In genomic region chr6:138141111-138141592, GRCm38 (mm10) we compare ENCODE assay signal across 8 mouse cellular contexts. TPM values are rescaled to one million over a fixed set of nuclear protein-coding genes. Genes with fewer than 3 reads are reported as not detected.
A peak's percentile ranks its signal among the peaks of the same experiment; 100 is the strongest.
DNase-seq lines count a peak whose midpoint lies in the region; ATAC-seq and TF ChIP-seq lines count a peak whose summit lies in the region.

No protein-coding gene starts in this region.

- H3K4me3 ChIP-seq in forebrain, embryonic 12.5 days (replicated peaks): no peak overlapping the region
- peak overlapping the region; percentile 30 for H3K4me3 ChIP-seq in testis, adult 2 months (ENCODE audit: control insufficient read depth, low read depth, low read length)

- intact Hi-C loops in heart, postnatal 14 days (cut with DNase I): no loop called here

- TF ChIP-seq CTCF in testis, adult 2 months (IDR thresholded peaks at IDR 0.05; ENCODE audit: control insufficient read depth, insufficient read depth, insufficient replicate concordance, low read depth, low read length): no peak

- peaks cover 17% of the 10 kb centered on the region; the same call in 1 of the 2 replicates for H3K4me1 ChIP-seq in forebrain, embryonic 12.5 days
- H3K4me1 ChIP-seq in testis, adult 2 months (ENCODE audit: control insufficient read depth, insufficient read depth, low read length): no peaks in the 10 kb centered on the region

- peak; percentile 92 for DNase-seq in adrenal gland, postnatal 10 days
- peak; percentile 63 to 74 for DNase-seq in heart, postnatal 14 days
- peak; percentile 64 to 72 for DNase-seq in kidney, postnatal 36 days
- DNase-seq in layer of hippocampus, postnatal 36 days: no peak
- no peak for DNase-seq in right cerebral cortex, postnatal 14 days

- peak; percentile 61 for ATAC-seq in forebrain, embryonic 12.5 days (ENCODE audit: low FRiP score)
- peak; percentile 67 for ATAC-seq in megakaryocyte, adult 5-6 weeks (ENCODE audit: poor library complexity, severe bottlenecking)

- H3K27ac ChIP-seq in forebrain, embryonic 12.5 days: no peak overlapping the region
- peak overlapping the region; percentile 69 for H3K27ac ChIP-seq in testis, adult 2 months (ENCODE audit: control insufficient read depth, insufficient read depth, low read depth, low read length)

- no peak overlapping the region for H3K9ac ChIP-seq in forebrain, embryonic 12.5 days

- no peaks in the 10 kb centered on the region for H3K36me3 ChIP-seq in forebrain, embryonic 12.5 days (replicated peaks)
- H3K36me3 ChIP-seq in testis, adult 2 months (ENCODE audit: control insufficient read depth, insufficient read depth, low read length): no peaks in the 10 kb centered on the region

- H3K9me3 ChIP-seq in forebrain, embryonic 12.5 days: no peaks in the 10 kb centered on the region

- H3K27me3 ChIP-seq in forebrain, embryonic 12.5 days: no peaks in the 10 kb centered on the region
- no peaks in the 10 kb centered on the region for H3K27me3 ChIP-seq in testis, adult 2 months (ENCODE audit: control insufficient read depth, insufficient read depth, low read length)

- H3K4me2 ChIP-seq in forebrain, embryonic 12.5 days: peak overlapping the region; percentile 64

- no peak for TF ChIP-seq POLR2A in testis, adult 2 months (IDR thresholded peaks at IDR 0.05; ENCODE audit: control insufficient read depth, low read depth, low read length)

- 54% methylated on average over 4 of the region's 4 CpGs for WGBS in forebrain, embryonic 12.5 days

RNA-seq across cellular contexts. Expression of gene Mgst1, which starts 1.0 kb away (rescaled TPM):
- 100 to 1,000 TPM; 726 to 864 TPM for total RNA-seq in adrenal gland, postnatal 10 days (2021)
- polyA plus RNA-seq in forebrain, embryonic 12.5 days (2016; fragmentation: Nextera tagmentation; extraction: Ambion mirVana): 40.0 and 45.4 TPM in 2 replicates
- 10 to 100 TPM; 20.7 to 47.4 TPM for total RNA-seq in heart, postnatal 14 days (2021)
- total RNA-seq in megakaryocyte, adult 5-6 weeks (2015): 794 and 848 TPM in 2 replicates
- total RNA-seq in megakaryocyte, adult 5-6 weeks (2017): 656 and 657 TPM in 2 replicates
- polyA plus RNA-seq in testis, adult 2 months (2012; rRNA removed): 69.6 TPM in 2 replicates
- 10 to 100 TPM in 1 of 2 experiments, 1 to 10 TPM in 1; 9.2 to 12.4 TPM for total RNA-seq in layer of hippocampus, postnatal 36 days (2021)

Comparison
In these comparisons a context has a peak if more than half of its experiments do, and no peak if none do; other contexts are left out.
1. DNase-seq: peak in adrenal gland, postnatal 10 days (single experiment), heart, postnatal 14 days (2 of 2) and kidney, postnatal 36 days (2 of 2); none in layer of hippocampus, postnatal 36 days (0 of 2) and right cerebral cortex, postnatal 14 days (single experiment).
2. RNA of gene Mgst1, which starts 1.0 kb away (total RNA-seq): 726 to 864 TPM in adrenal gland, postnatal 10 days and 656 to 848 TPM in megakaryocyte, adult 5-6 weeks; 20.7 to 47.4 TPM in heart, postnatal 14 days and 9.2 to 12.4 TPM in layer of hippocampus, postnatal 36 days; every median in the first group is over 10 times any median in the second.